Mouse (Mus musculus) stomach, embryonic 14.5 days (tissue): ENCODE measurements around the gene L2hgdh. TPM values are rescaled to one million over a fixed set of nuclear protein-coding genes. Genes with fewer than 3 reads are reported as not detected.

Experiments used
- ATAC-seq: fragments of 200-750 bp; cut with Nextera tagmentation; 2 replicates; pipeline ENCODE4 v1.8.0; 2017; ENCODE audit warnings: low read depth, moderate TSS enrichment; ENCODE audit not compliant: insufficient number of reproducible peaks, insufficient read depth, low FRiP score
- H3K27ac ChIP-seq: fragments of 300-500 bp; sonication (generic); 2 replicates; pipeline ENCODE4 v1.5.1; 2014; ENCODE audit warnings: mild to moderate bottlenecking, low read length, moderate library complexity, mixed read lengths
- H3K27me3 ChIP-seq: fragments of 300-500 bp; sonication (generic); 2 replicates; pipeline ENCODE4 v1.6.1; 2014; ENCODE audit warnings: low read length, control low read depth, mixed read lengths; ENCODE audit not compliant: control insufficient read depth, insufficient read depth
- H3K36me3 ChIP-seq: fragments of 300-500 bp; sonication (generic); 2 replicates; pipeline ENCODE4 v1.6.1; 2014; ENCODE audit warnings: mild to moderate bottlenecking, control low read depth, low read length, moderate library complexity, mixed read lengths; ENCODE audit not compliant: control insufficient read depth, insufficient read depth
- H3K4me1 ChIP-seq: fragments of 300-500 bp; sonication (generic); 2 replicates; pipeline ENCODE4 v1.6.1; 2014; ENCODE audit warnings: low read length, control low read depth, mixed read lengths; ENCODE audit not compliant: control insufficient read depth, insufficient read depth
- H3K4me2 ChIP-seq: fragments of 300-500 bp; sonication (generic); replicated peaks from 2 replicates; pipeline ENCODE4 v1.6.1; 2014; ENCODE audit warnings: low read depth, low read length, control low read depth
- H3K4me3 ChIP-seq: fragments of 300-500 bp; sonication (generic); 2 replicates; pipeline ENCODE4 v1.5.1; 2014; ENCODE audit warnings: low read depth, low read length, control low read depth
- H3K9ac ChIP-seq: fragments of 300-500 bp; sonication (generic); replicated peaks from 2 replicates; pipeline ENCODE4 v1.6.1; 2014; ENCODE audit warnings: low read depth, mild to moderate bottlenecking, control low read depth, low read length, moderate library complexity, mixed read lengths
- H3K9me3 ChIP-seq: fragments of 300-500 bp; sonication (generic); 2 replicates; pipeline ENCODE4 v1.6.1; 2016; ENCODE audit warnings: low read depth, low read length, control low read depth; ENCODE audit not compliant: control insufficient read depth
- WGBS: fragments of 180-500 bp; shearing (Covaris S2); extraction: QIAGEN DNeasy Blood & Tissue Kit; methylation state at CpG from one replicate; pipeline ENCODE4 v1.1.7; 2014; 5-methylcytosine and 5-hydroxymethylcytosine counted together
- polyA plus RNA-seq: library from polyadenylated mRNA; unstranded; fragments of >200 nt; fragmentation: Nextera tagmentation; extraction: Ambion mirVana; gene quantifications from 2 replicates; pipeline ENCODE4 v1.2.1, GENCODE M21; 2014

L2hgdh gene
- polyA plus RNA-seq = 18.3 and 19.6 TPM in 2 replicates

DNA sequence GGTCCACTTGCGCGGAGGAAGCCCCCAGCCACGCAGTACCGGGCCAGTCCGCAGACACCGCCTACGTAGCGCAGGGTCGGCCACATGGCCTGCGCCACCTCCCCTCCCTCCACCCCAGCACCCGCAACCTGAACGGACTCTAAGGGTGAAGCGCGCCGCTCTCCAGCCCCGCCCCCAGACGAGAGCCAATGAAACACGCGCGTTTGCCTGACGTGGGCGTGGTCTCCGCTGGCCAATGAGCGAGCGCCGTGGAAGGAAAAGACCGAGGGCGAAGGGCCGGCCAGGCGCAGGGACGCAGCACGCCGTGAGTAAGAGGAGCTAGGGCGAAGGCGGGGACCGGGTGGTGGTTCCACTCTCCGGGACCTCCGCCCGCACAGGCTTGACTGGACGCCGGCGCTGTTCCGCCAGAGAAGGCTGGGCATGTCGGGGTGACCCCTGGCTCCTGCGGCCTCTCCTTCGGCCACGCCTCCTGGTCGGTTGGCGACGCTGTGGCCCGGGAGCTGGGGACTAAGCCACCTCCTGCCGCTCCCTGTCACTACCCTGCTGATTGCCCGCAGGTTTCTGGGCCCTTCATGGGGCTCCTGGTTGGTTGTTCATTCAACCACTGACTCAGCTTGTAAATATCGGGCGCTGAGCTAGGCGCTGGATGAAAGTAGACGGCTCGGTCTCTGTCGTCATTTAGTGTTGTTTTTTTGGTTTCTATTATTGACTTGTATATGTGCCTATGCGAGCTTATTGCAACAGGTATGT, at the start of gene L2hgdh, which contains the start of gene Atp5s:
TSS of gene L2hgdh (minus strand) at position 163 of the 750 bp plus-strand sequence.
TSS of gene Atp5s (plus strand) at position 240 of the 750 bp plus-strand sequence.
- peak within 1 kb of the TSS; percentile 67 for H3K9ac ChIP-seq
- peak within 1 kb of the TSS; percentile 86 for H3K4me2 ChIP-seq
- no peaks in the 10 kb centered on the region; the same call in 1 of the 2 replicates for H3K36me3 ChIP-seq
- peaks cover 2% of the 10 kb centered on the region; the same call in 1 of the 2 replicates for H3K9me3 ChIP-seq
- WGBS = under 1% methylated on average over 57 of the region's 60 CpGs
- H3K4me1 ChIP-seq = peaks cover 8% of the 10 kb centered on the region; the same call in 1 of the 2 replicates
- peak; percentile 96 for ATAC-seq
- peak within 1 kb of the TSS; percentile 79 for H3K27ac ChIP-seq
- no peaks in the 10 kb centered on the region for H3K27me3 ChIP-seq
- H3K4me3 ChIP-seq = peak within 1 kb of the TSS; percentile 75

GRCm38 (mm10) chr12:69768841-69769240, 44.2 kb upstream of the L2hgdh start:
- Histone ChIP-seq H3K27me3 (no peaks in the 10 kb centered on the region), H3K9me3 (no peaks in the 10 kb centered on the region), H3K4me3 (no peak overlapping the region), H3K4me2 (no peak overlapping the region), H3K4me1 (peaks cover 3% of the 10 kb centered on the region; the same call in 1 of the 2 replicates), H3K9ac (no peak overlapping the region), H3K27ac (no peak overlapping the region), H3K36me3 (no peaks in the 10 kb centered on the region)
- WGBS = 89% methylated on average over 2 of the region's 2 CpGs
- no peak for ATAC-seq

DNA sequence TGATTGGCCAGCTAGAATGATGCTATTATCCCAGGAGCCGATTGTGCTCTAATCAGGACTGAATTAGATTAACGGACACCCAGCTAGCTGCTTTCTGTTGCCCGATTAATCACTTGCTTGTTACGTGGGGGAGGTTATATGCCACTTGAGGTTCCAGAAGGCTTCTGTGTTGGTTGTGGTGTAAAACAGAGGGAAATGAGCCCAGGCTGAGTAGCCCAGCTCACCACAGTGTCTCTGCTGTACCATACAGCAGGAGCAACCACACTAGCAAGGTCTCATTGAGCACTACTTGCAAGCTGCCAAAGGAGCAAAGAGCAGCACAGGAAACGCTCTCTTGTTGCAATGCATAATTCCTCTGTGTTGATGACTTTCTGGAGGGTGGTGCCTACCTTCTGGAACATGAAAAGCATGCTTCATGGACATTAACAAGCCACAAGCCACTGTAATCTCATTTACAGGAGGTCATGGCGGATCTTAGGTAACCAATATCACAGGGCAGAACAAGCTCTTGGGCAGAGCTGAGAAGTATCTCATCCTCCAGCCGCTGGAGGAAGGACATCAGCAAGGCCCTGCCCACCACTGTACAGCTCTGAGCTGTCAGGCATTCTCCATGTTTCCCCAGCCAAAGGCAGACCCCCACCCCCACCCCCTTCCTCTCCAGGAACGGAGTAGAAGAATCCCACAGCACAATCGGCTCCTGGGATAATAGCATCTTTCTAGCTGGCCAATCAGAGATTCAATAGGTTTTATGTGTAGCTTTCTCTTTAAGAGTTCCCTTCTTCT, 43.0 kb upstream of the L2hgdh start:
- ATAC-seq = no peak
- Histone ChIP-seq H3K27me3 (no peaks in the 10 kb centered on the region), H3K4me1 (peaks cover 3% of the 10 kb centered on the region; the same call in 1 of the 2 replicates), H3K4me2 (no peak overlapping the region), H3K4me3 (no peak overlapping the region), H3K36me3 (no peaks in the 10 kb centered on the region), H3K9me3 (no peaks in the 10 kb centered on the region), H3K27ac (no peak overlapping the region), H3K9ac (no peak overlapping the region)
- WGBS = 58% methylated on average over 9 of the region's 9 CpGs

- Histone ChIP-seq H3K27me3 (no peaks in the 10 kb centered on the region), H3K4me1 (peaks cover 3% of the 10 kb centered on the region; the same call in 1 of the 2 replicates), H3K4me3 (no peak overlapping the region), H3K27ac (no peak overlapping the region), H3K9ac (no peak overlapping the region), H3K4me2 (no peak overlapping the region), H3K36me3 (no peaks in the 10 kb centered on the region), H3K9me3 (no peaks in the 10 kb centered on the region)
- ATAC-seq = no peak
- WGBS = 72% methylated on average over 10 of the region's 10 CpGs
Observed at GRCm38 (mm10) chr12:69766185-69766904, 41.7 kb upstream of the L2hgdh start.

DNA sequence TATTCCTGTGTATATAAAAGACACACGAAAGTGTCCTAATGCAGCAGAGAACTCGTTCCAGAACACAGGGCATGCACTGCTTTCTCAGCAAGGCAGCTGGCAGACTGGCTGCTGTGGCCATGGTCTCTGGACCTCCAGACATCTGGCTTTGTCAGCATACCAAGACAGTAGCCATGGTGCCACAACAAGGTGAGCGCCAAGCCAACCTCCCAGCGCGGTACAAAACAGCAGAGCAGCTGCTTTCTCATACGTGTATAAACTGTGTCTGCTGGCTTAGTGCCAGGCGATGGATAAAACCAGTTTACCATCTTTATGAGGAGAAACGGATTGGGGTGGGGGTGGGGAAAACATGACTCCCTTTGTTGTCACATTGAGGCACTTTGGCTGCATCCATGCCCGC, 40.9 kb upstream of the L2hgdh start:
- Histone ChIP-seq H3K27me3 (no peaks in the 10 kb centered on the region), H3K4me2 (no peak overlapping the region), H3K4me1 (peaks cover 3% of the 10 kb centered on the region; the same call in 1 of the 2 replicates), H3K27ac (no peak overlapping the region), H3K9ac (no peak overlapping the region), H3K36me3 (no peaks in the 10 kb centered on the region), H3K4me3 (no peak overlapping the region), H3K9me3 (no peaks in the 10 kb centered on the region)
- 67% methylated on average over 9 of the region's 9 CpGs for WGBS
- no peak for ATAC-seq

- no peak overlapping the region for H3K9ac ChIP-seq
- no peak for ATAC-seq
- no peak overlapping the region for H3K4me2 ChIP-seq
- H3K4me1 ChIP-seq = peaks cover 16% of the 10 kb centered on the region
- WGBS = 75% methylated on average over 2 of the region's 2 CpGs
- H3K27me3 ChIP-seq = no peaks in the 10 kb centered on the region
- H3K36me3 ChIP-seq = no peaks in the 10 kb centered on the region
- no peak overlapping the region for H3K27ac ChIP-seq
- H3K4me3 ChIP-seq = no peak overlapping the region
- no peaks in the 10 kb centered on the region for H3K9me3 ChIP-seq
Observed at GRCm38 (mm10) chr12:69761603-69762002, 36.9 kb upstream of the L2hgdh start.

DNA sequence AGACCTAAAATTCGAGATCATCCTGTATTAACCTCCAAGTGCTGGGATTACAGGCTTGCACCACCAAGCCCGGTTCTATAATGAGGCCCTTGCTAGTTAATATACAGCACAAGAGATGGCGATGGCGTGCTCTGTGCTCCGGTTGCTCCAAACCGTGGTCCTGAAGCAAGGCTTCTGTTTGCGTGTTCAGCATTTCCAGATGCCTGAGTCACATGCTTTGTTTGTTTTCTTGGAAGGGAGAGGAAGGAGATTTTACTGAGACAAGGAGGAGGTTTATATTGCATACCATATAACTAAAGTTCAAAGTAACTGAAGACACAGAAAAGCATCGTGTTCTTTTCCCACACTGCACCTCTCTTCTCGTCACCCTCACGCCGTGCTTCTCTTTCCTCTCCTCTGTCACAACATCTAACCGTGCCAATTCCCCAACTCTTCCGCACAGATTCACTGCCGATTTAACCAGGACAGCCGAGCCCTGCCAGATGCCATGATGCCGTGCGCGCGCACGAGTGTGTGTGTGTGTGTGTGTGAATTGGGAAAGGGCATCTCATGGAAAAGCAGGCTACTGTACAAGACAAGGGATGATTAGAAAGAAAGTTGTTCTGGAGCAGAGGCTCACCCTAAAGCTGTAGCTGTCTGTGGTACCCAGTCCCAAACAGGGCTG, 36.2 kb upstream of the L2hgdh start:
- Histone ChIP-seq H3K4me2 (no peak overlapping the region), H3K36me3 (no peaks in the 10 kb centered on the region), H3K9ac (no peak overlapping the region), H3K4me3 (no peak overlapping the region), H3K27ac (no peak overlapping the region), H3K27me3 (no peaks in the 10 kb centered on the region), H3K9me3 (no peaks in the 10 kb centered on the region), H3K4me1 (peaks cover 16% of the 10 kb centered on the region)
- ATAC-seq = no peak
- WGBS = 84% methylated on average over 20 of the region's 20 CpGs

GRCm38 (mm10) chr12:69760014-69760413, 35.3 kb upstream of the L2hgdh start:
- Histone ChIP-seq H3K9me3 (no peaks in the 10 kb centered on the region), H3K4me3 (no peak overlapping the region), H3K27ac (no peak overlapping the region), H3K27me3 (no peaks in the 10 kb centered on the region), H3K4me2 (no peak overlapping the region), H3K36me3 (no peaks in the 10 kb centered on the region), H3K4me1 (peaks cover 16% of the 10 kb centered on the region), H3K9ac (no peak overlapping the region)
- WGBS = 53% methylated on average over 6 of the region's 6 CpGs
- no peak for ATAC-seq
